ENCODE assay signal across 8 mouse cellular contexts in the genomic region with DNA sequence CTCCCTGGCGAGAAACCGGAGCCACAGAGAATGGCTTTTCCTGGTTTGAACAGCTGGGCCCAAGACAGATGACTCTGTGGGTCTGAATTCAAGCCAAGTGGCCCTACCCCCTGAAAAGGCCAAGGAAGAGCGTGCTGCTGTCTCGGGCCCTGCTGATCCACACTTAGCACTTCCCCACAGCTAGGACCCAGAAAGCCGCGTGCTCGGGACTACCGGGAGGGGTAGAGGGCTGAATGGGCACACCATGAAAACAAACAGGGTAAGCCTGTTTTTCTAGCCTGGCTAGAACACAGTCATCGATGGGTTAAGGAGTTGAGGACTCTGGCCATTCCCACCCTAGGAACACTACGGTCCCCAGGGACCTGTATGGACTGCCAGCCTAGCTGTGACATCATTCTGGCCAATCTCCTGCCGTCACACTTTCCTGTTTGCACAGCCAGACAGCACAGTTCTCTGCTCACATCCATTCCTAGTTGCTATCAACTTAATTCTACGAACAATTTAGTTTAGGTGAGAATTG. TPM values are rescaled to one million over a fixed set of nuclear protein-coding genes. Genes with fewer than 3 reads are reported as not detected.
DNase-seq lines count a peak whose midpoint lies in the region; ATAC-seq lines count a peak whose summit lies in the region.
"Had no signal": no experiment of that assay in that cellular context is flagged by ENCODE, and none has a peak within 500 bp of the region (broad histone marks: within the 10 kb centered on the region; RNA-seq: fewer than 3 reads in every experiment).

No protein-coding gene starts in this region.

- H3K9ac ChIP-seq in neural tube, embryonic 13.5 days, result peak overlapping the region; percentile 31; the same call in 1 of the 2 replicates
- H3K9ac ChIP-seq in kidney, embryonic 15.5 days, result no peak overlapping the region

- no peak overlapping the region for H3K4me3 ChIP-seq in neural tube, embryonic 13.5 days
- H3K4me3 ChIP-seq in kidney, embryonic 15.5 days (replicated peaks), result no peak overlapping the region

- no peaks in the 10 kb centered on the region for H3K36me3 ChIP-seq in neural tube, embryonic 13.5 days
- peaks cover 2% of the 10 kb centered on the region; the same call in 1 of the 2 replicates for H3K36me3 ChIP-seq in kidney, embryonic 15.5 days
- H3K36me3 ChIP-seq in splenic B cell, adult 2 months (ENCODE audit: control insufficient read depth, insufficient read depth, low read length, poor library complexity, severe bottlenecking), result no peaks in the 10 kb centered on the region

- no peaks in the 10 kb centered on the region for H3K9me3 ChIP-seq in neural tube, embryonic 13.5 days
- H3K9me3 ChIP-seq in kidney, embryonic 15.5 days (replicated peaks), result no peaks in the 10 kb centered on the region

- 44% methylated on average over 12 of the region's 12 CpGs for WGBS in neural tube, embryonic 13.5 days
- WGBS in kidney, embryonic 15.5 days, result 37% methylated on average over 12 of the region's 12 CpGs

- H3K27me3 ChIP-seq in neural tube, embryonic 13.5 days, result no peaks in the 10 kb centered on the region
- H3K27me3 ChIP-seq in kidney, embryonic 15.5 days, result no peaks in the 10 kb centered on the region
- H3K27me3 ChIP-seq in splenic B cell, adult 2 months (ENCODE audit: control insufficient read depth, insufficient read depth, low read length, poor library complexity, severe bottlenecking), result no peaks in the 10 kb centered on the region

- DNase-seq in neural tube, embryonic 10.5 days (ENCODE audit: extremely low spot score, low spot score), result no peak
- peak; percentile 41 for DNase-seq in splenic B cell, adult 2 months (ENCODE audit: low read depth, low spot score)
- DNase-seq in spleen, adult 18-20 months, result no peak
- DNase-seq in spleen, postnatal 36 days (ENCODE audit: low spot score in 2 of 2), result no peak

- H3K4me2 ChIP-seq in neural tube, embryonic 13.5 days, result no peak overlapping the region
- H3K4me2 ChIP-seq in kidney, embryonic 15.5 days, result 0 out of 2 replicates have a peak overlapping the region, but pooled peaks have one; percentile 14

- 0 out of 2 replicates have a peak, but pooled peaks have one; percentile 12 for ATAC-seq in neural tube, embryonic 13.5 days (ENCODE audit: low read depth)
- ATAC-seq in erythroblast, adult 5-6 weeks (replicated peaks; ENCODE audit: low FRiP score, poor library complexity, severe bottlenecking), result 0 out of 2 replicates have a peak, but pooled peaks have one; percentile 9
- ATAC-seq in kidney, embryonic 15.5 days (replicated peaks; ENCODE audit: low FRiP score), result no peak

- H3K4me1 ChIP-seq in neural tube, embryonic 13.5 days (replicated peaks), result peaks cover 25% of the 10 kb centered on the region
- peaks cover 42% of the 10 kb centered on the region for H3K4me1 ChIP-seq in kidney, embryonic 15.5 days

- peak overlapping the region; percentile 66 for H3K27ac ChIP-seq in neural tube, embryonic 13.5 days (replicated peaks)
- peak overlapping the region; percentile 68 for H3K27ac ChIP-seq in kidney, embryonic 15.5 days

RNA-seq across cellular contexts. Expression of a gene that starts 7.9 kb away (rescaled TPM):
- polyA plus RNA-seq in neural tube, embryonic 13.5 days (2015; fragmentation: Nextera tagmentation; extraction: Ambion mirVana), result 1,589 and 1,622 TPM in 2 replicates
- total RNA-seq in erythroblast, adult 5-6 weeks (2015; ENCODE audit: low replicate concordance), result 192 and 222 TPM in 2 replicates
- 246 and 293 TPM in 2 replicates for total RNA-seq in erythroblast, adult 5-6 weeks (2017; ENCODE audit: low replicate concordance)
- polyA plus RNA-seq in kidney, embryonic 15.5 days (2015; fragmentation: Nextera tagmentation; extraction: Ambion mirVana), result 1,881 and 1,940 TPM in 2 replicates

RNA-seq across cellular contexts. Expression of a gene that starts 17.3 kb away (rescaled TPM):
- 75.0 and 84.2 TPM in 2 replicates for polyA plus RNA-seq in neural tube, embryonic 13.5 days (2015; fragmentation: Nextera tagmentation; extraction: Ambion mirVana)
- total RNA-seq in erythroblast, adult 5-6 weeks (2015; ENCODE audit: low replicate concordance), result 16.5 and 25.2 TPM in 2 replicates
- total RNA-seq in erythroblast, adult 5-6 weeks (2017; ENCODE audit: low replicate concordance), result 2.2 and 21.7 TPM in 2 replicates
- polyA plus RNA-seq in kidney, embryonic 15.5 days (2015; fragmentation: Nextera tagmentation; extraction: Ambion mirVana), result 142 TPM in 2 replicates

RNA-seq across cellular contexts. Expression of a gene that starts 18.4 kb away (rescaled TPM):
- 40.1 and 41.6 TPM in 2 replicates for polyA plus RNA-seq in neural tube, embryonic 13.5 days (2015; fragmentation: Nextera tagmentation; extraction: Ambion mirVana)
- 15.9 and 34.5 TPM in 2 replicates for total RNA-seq in erythroblast, adult 5-6 weeks (2015; ENCODE audit: low replicate concordance)
- 32.9 and 46.5 TPM in 2 replicates for total RNA-seq in erythroblast, adult 5-6 weeks (2017; ENCODE audit: low replicate concordance)
- 100 and 102 TPM in 2 replicates for polyA plus RNA-seq in kidney, embryonic 15.5 days (2015; fragmentation: Nextera tagmentation; extraction: Ambion mirVana)

RNA-seq across cellular contexts. Expression of a gene that starts 20.9 kb away (rescaled TPM):
- 1.6 and 3.6 TPM in 2 replicates for polyA plus RNA-seq in neural tube, embryonic 13.5 days (2015; fragmentation: Nextera tagmentation; extraction: Ambion mirVana)
- not detected in 2 replicates for total RNA-seq in erythroblast, adult 5-6 weeks (2015; ENCODE audit: low replicate concordance)
- total RNA-seq in erythroblast, adult 5-6 weeks (2017; ENCODE audit: low replicate concordance), result not detected in 2 replicates
- 5.7 and 6.3 TPM in 2 replicates for polyA plus RNA-seq in kidney, embryonic 15.5 days (2015; fragmentation: Nextera tagmentation; extraction: Ambion mirVana)
- polyA plus RNA-seq: cortical plate, adult 2 months had no signal

RNA-seq across cellular contexts. Expression of a gene that starts 25.5 kb away (rescaled TPM):
- 5.3 and 5.6 TPM in 2 replicates for polyA plus RNA-seq in neural tube, embryonic 13.5 days (2015; fragmentation: Nextera tagmentation; extraction: Ambion mirVana)
- total RNA-seq in erythroblast, adult 5-6 weeks (2015; ENCODE audit: low replicate concordance), result 1.5 and 1.7 TPM in 2 replicates
- 1.1 and 1.5 TPM in 2 replicates for total RNA-seq in erythroblast, adult 5-6 weeks (2017; ENCODE audit: low replicate concordance)
- polyA plus RNA-seq in kidney, embryonic 15.5 days (2015; fragmentation: Nextera tagmentation; extraction: Ambion mirVana), result 5.3 and 5.7 TPM in 2 replicates
